Mouse (Mus musculus) c-Kit-negative CD71-positive TER-119-positive erythroid progenitor cells, embryonic 14.5 days (primary cell): Measurements from ENCODE around the gene Hp1bp3.

ENCODE experiments used
- DNase-seq: peaks from one replicate; pipeline ENCODE4 v3.0.0-alpha.2; 2013; ENCODE audit warnings: low read depth, low spot score

Gene Hp1bp3

GRCm38 (mm10) chr4:138222396-138222795, 6.3 kb downstream of the Hp1bp3 start:
- DNase-seq: no peak

GRCm38 (mm10) chr4:138223623-138224022, 7.5 kb downstream of the Hp1bp3 start:
- no peak for DNase-seq

GRCm38 (mm10) chr4:138246756-138247665, 30.9 kb downstream of the Hp1bp3 start:
- no peak for DNase-seq

- no peak for DNase-seq
Observed at GRCm38 (mm10) chr4:138250088-138250960, 34.2 kb downstream of the Hp1bp3 start, which contains the start of the genes Sh2d5 and Kif17. Sh2d5 (plus strand) TSS chr4:138250403. Kif17 (plus strand) TSS chr4:138250435.

DNA sequence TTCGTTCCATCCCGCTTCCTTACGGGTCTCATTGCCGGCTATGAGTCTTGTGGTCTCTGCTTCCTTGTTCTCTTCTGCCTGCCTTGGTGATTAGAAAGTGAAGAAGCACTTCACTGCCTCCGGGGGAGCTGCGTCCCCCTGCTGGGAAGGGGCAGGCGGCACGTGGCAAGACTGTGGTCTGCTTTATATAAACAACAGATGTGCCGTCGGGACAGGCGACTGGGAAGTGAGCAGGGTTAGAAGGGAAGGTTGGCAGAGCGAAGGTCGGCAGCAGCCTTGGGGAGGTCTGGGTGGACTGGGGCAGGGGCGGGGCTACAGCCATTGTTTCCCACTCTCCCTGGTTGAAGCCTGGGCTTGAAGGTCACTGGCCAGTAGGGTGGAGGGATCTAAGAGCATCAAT, 35.7 kb downstream of the Hp1bp3 start:
- DNase-seq: no peak

DNA sequence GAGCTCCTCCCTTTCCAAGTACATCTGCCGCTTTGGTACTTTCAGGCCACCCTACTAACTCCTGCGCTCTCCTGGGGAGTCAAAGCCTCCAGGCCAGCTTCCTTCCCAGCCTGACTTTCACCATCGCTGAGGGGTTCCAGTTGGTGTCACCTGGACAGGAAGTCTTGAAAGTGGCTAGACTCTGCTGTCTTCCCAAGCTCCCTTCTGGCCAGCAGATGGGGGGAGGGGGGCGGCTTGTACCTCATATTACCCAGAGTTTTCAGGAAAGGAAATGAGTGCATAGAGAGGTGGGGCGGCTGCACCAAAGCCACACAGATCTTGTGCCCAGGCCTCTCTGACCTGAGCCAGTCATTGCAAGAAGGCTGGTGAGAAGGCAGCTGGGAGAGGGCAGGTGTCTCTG, 36.1 kb downstream of the Hp1bp3 start:
- DNase-seq: no peak

GRCm38 (mm10) chr4:138257116-138257687, 41.1 kb downstream of the Hp1bp3 start:
- no peak for DNase-seq

GRCm38 (mm10) chr4:138258663-138259062, 42.6 kb downstream of the Hp1bp3 start:
- DNase-seq: no peak

DNA sequence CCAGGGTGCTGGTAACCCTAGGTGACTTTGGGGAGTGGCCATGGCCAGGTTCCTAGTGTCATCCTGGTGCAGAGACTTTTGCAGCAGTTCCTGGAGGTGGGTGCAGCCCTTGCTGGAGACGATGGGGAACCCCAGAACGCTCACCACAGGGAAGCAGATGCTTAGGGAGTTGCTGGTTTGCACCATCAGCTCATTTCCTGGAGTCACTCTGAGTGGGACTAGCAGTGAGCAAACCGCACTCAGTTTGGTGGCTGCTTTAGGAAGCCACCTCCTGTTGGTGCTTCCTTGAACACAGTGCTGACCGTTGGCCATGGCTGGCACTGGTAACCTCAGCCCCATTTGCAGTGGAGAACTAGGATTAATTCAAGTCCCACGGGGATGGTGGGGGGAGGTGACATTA, 43.4 kb downstream of the Hp1bp3 start:
- no peak for DNase-seq

GRCm38 (mm10) chr4:138261843-138262681, 46.0 kb downstream of the Hp1bp3 start:
- DNase-seq: peak; percentile 34

DNA sequence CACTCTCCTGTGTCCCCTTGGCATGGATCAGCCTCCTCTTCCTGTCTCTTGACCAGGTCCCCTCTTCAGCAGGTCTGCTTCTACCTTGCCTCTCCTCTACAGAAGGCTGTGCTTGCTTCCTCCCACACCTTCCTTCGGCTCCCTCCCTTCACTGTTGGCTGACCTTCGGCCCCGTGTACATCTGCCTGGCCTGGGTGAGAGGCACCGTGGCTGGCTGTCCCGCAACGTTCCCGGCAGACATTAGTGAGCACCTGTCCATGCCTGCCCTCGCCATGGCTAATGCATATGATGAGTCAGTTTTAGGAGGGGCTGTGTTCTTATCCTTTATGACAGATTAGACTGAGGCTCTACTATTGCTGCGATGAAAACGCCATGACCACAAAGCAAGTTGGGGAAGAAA, 51.8 kb downstream of the Hp1bp3 start:
- no peak for DNase-seq

DNA sequence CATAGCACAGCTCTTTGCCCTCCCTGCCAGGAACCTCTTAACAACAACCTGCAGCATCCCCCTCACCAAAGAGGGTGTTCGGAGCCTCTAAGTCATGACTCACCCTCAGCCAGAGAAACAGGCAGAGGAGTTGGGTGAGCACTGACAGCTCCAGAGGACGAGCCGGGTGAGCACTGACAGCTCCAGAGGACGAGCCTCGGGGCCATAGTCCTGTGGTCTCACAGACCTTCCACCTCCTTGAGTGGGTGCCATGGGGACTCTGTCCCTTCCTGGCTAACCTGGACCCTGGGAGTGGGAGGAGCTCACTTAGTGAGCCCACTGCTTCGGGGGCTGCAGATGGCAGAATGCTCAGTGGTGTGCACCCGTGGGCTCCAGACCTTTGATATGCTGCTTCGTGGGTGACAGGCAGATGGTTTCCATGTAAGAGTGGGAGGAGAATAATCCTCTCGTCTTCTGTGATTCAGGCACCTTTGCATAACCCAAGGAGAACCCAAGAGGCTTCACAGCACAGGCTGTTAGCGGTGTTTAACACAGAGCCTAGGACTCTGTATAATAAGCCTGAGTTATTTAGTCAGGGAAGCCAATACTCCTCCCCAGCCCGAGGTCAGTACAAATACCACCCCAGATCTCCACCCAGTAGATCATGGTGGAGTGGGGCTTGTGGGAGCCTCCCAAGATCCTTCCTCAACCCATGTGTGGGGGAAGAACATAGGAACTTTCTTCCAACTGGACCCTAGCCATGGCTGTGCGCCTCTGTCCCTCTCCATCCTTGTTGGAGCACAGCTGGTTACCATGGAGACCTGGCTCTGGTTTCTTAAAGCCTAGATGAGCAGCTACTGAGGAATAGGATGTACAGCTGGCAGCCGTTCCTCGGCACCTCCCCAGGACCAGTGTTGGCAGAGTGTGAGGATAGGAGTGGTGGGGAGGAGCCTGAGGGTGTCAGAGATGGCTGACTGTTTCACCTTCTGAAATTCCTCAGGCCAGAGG, 56.2 kb downstream of the Hp1bp3 start:
- DNase-seq: no peak

DNA sequence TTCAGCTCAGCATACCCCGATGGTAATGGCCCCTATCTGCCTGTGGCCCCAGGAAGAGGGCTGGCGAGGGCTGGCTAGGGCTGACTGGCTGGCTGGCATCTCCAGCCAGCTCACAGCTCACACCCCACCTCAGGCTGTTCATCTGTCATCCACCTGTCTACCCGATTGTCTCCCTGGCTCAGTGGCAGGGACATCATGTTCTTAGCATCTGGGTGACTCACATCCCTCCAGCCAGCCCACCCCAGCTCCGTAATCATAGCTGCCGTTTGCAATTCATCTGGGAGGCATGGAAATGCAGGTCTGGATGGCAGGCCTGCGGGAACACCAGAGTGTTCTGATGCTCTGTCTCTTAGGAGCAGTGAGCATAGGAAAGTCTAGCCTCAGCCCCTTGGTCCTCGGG, 62.2 kb downstream of the Hp1bp3 start:
- DNase-seq: no peak

- DNase-seq: peak; percentile 66
Observed at GRCm38 (mm10) chr4:138282834-138283233, 66.7 kb downstream of the Hp1bp3 start.

- no peak for DNase-seq
Observed at GRCm38 (mm10) chr4:138286411-138286810, 70.3 kb downstream of the Hp1bp3 start.

DNA sequence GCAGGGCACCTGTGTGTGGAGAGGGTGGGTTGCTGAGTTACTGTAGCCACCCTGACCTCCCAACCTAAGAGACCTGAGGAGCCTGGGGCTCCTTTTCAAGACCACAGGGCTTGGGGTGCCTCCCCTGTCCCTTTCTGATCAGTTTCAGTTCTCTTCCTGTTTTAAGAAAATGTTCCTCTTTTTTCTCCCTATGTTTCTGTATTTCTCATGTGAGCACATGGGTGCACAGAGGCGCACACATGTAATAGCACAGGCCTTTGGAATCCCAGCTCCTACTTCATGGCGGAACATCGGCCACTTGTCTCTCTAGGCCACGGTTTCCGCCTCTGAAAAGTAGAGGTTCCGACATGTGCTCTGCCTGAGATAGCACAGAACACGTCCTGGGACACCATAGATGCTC, 72.6 kb downstream of the Hp1bp3 start:
- no peak for DNase-seq

GRCm38 (mm10) chr4:138292028-138292427, 75.9 kb downstream of the Hp1bp3 start:
- DNase-seq: no peak

- no peak for DNase-seq
Observed at GRCm38 (mm10) chr4:138293261-138293948, 77.3 kb downstream of the Hp1bp3 start.

DNA sequence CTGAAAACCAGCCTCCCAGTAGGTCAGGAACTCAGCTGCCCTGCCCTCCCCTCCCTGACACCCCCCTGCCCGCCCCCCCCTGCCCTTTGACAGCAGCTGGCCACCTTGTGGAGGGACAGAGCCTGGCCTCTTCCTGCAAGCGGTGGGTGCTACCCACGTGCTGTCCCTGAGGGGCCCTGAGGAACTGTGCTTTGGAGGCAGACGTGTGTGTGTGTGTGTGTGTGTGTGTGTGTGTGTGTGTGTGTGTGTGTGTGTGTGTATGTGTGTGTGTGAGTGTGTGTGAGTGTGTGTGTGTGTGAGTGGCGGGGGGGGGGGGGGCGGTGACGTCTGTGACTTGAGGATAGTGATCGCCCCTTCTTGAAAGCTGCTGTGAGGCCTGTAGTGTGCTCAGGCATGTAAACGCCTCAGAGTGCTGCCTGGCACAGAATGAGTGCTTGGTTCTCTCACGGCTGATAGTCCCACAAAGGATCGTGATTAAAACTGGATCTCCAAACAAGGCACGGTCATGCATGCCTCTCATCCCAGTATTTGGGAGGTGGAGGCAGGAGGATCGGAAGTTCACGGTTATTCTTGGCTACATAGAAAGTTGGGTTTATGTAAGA, 78.0 kb downstream of the Hp1bp3 start:
- no peak for DNase-seq
